Mouse (Mus musculus) ES-E14 (cell line): ENCODE measurements at regions not wholly inside any gene's neighbourhood (a gene's known extent, or its start where the extent isn't known, plus 50 kb on each side); places are given as distances from the start of the nearest gene placed in this dataset.

Experiments used
- CHD2 ChIP-seq: IDR thresholded peaks from 2 replicates; pipeline ENCODE4 v1.6.1; 2014; ENCODE audit warnings: mild to moderate bottlenecking, low read depth, low read length, inconsistent platforms
- ZC3H11A ChIP-seq: IDR thresholded peaks from 2 replicates; pipeline ENCODE4 v1.6.1; 2012; ENCODE audit warnings: low read depth, mild to moderate bottlenecking, inconsistent platforms, low read length, borderline replicate concordance

GRCm38 (mm10) chr9:90419762-90420541 lies 149.3 kb upstream of the Tbc1d2b start:
- TF ChIP-seq CHD2 (no peak), ZC3H11A (no peak)
